Mouse (Mus musculus) lung, adult 2 months (tissue): Measurements from ENCODE around the gene Tmem132e.

Experiments
- CTCF ChIP-seq: fragments of 200-500 bp; IDR thresholded peaks from 2 replicates; pipeline ENCODE4 v1.5.1; 2011; ENCODE audit warnings: mild to moderate bottlenecking, low read length, control low read depth; ENCODE audit not compliant: insufficient read depth
- POLR2A ChIP-seq: fragments of 200-500 bp; IDR thresholded peaks from 2 replicates; pipeline ENCODE4 v1.6.1; 2011; ENCODE audit warnings: low read depth, mild to moderate bottlenecking, control low read depth, low read length, borderline replicate concordance; ENCODE audit errors: extremely low read depth

DNA sequence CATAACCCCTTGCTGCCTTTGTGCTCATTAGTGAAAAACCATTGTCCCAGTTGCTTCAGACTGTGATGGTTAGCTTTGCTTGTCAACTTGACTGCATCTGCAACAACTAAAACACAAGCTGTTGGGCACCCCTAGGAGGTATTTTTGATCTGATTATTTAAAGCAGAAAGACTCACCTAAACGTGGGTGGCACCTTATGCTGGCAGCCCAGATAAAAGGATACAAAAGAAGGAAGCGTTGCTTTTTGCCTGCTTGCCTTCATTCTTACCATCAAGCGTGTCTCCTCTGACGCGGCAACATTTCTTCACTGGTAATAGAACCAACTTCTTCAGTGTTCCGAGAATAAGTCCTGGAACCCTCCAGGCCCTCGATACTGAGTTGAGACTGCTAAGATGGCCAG, 72.6 kb downstream of the Tmem132e start:
- no peak for TF ChIP-seq CTCF
- TF ChIP-seq POLR2A, result no peak
